22 mouse cellular contexts compared by ENCODE assay signal in the genomic region with DNA sequence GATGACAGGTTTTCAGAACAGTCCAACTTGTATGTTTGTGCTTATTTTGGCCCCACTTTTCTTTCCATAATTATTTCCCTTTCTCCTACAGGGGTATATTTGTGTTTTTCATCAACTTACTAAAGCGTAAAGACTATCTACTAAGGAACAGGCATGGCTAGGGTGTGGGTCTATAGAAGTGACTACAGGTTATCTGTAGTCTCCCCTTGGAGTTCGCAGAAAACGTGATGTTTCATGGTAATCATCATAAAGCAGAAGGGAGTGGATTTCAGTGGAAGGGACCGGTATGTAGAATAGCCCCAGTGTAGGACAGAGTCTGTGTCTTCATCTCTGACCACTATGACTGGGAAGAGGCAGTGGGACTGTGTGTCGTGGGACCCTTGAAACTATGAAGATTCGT. TPM values are rescaled to one million over a fixed set of nuclear protein-coding genes. Genes with fewer than 3 reads are reported as not detected.
DNase-seq lines count a peak whose midpoint lies in the region; ATAC-seq and TF ChIP-seq lines count a peak whose summit lies in the region.
"Had no signal": no experiment of that assay in that cellular context is flagged by ENCODE, and none has a peak within 500 bp of the region (broad histone marks: within the 10 kb centered on the region; RNA-seq: fewer than 3 reads in every experiment).

No protein-coding gene starts in this region.

- no peak for TF ChIP-seq CTCF in liver, postnatal 0 days (IDR thresholded peaks at IDR 0.05; ENCODE audit: low read depth)

- H3K27me3 ChIP-seq in heart, embryonic 12.5 days (replicated peaks): no peaks in the 10 kb centered on the region
- no peaks in the 10 kb centered on the region for H3K27me3 ChIP-seq in intestine, embryonic 16.5 days (replicated peaks; ENCODE audit: control insufficient read depth, insufficient read depth, low read length)
- H3K27me3 ChIP-seq in liver, postnatal 0 days (ENCODE audit: insufficient read depth, low read length): no peaks in the 10 kb centered on the region
- H3K27me3 ChIP-seq: CH12.LX; hindbrain, embryonic 15.5 days; limb, embryonic 15.5 days; midbrain, embryonic 13.5 days had no signal

- no peak overlapping the region for H3K4me3 ChIP-seq in heart, embryonic 12.5 days
- H3K4me3 ChIP-seq in intestine, embryonic 16.5 days (ENCODE audit: low read length): no peak overlapping the region
- no peak overlapping the region for H3K4me3 ChIP-seq in liver, postnatal 0 days (ENCODE audit: low read depth, low read length)
- H3K4me3 ChIP-seq: hindbrain, embryonic 15.5 days; limb, embryonic 15.5 days; midbrain, embryonic 13.5 days; myocyte had no signal

- 71% methylated on average over 6 of the region's 6 CpGs for WGBS in heart, embryonic 12.5 days
- 80% methylated on average over 6 of the region's 6 CpGs for WGBS in intestine, embryonic 16.5 days
- WGBS in liver, postnatal 0 days (ENCODE audit: insufficient replicate concordance): 55% methylated on average over 6 of the region's 6 CpGs

- no peak overlapping the region for H3K27ac ChIP-seq in heart, embryonic 12.5 days (ENCODE audit: poor library complexity, severe bottlenecking)
- H3K27ac ChIP-seq in intestine, embryonic 16.5 days (ENCODE audit: low read length): no peak overlapping the region
- H3K27ac ChIP-seq in liver, postnatal 0 days (ENCODE audit: low read depth): peak overlapping the region; percentile 89
- H3K27ac ChIP-seq: hindbrain, embryonic 15.5 days; limb, embryonic 15.5 days; midbrain, embryonic 13.5 days had no signal

- H3K36me3 ChIP-seq in heart, embryonic 12.5 days: no peaks in the 10 kb centered on the region
- H3K36me3 ChIP-seq in intestine, embryonic 16.5 days (ENCODE audit: control insufficient read depth, insufficient read depth, low read length): no peaks in the 10 kb centered on the region
- H3K36me3 ChIP-seq in liver, postnatal 0 days (replicated peaks; ENCODE audit: insufficient read depth, low read length): peaks cover 15% of the 10 kb centered on the region; the same call in 1 of the 2 replicates
- H3K36me3 ChIP-seq: limb, embryonic 15.5 days had no signal

- intact Hi-C loops in heart, postnatal 36 days (cut with DNase I): no loop called here

- no peak for DNase-seq in heart, postnatal 36 days
- peak; percentile 84 for DNase-seq in c-Kit-negative CD71-positive TER-119-positive erythroid progenitor cells, embryonic 14.5 days (ENCODE audit: low read depth, low spot score)
- no peak for DNase-seq in liver, postnatal 0 days
- DNase-seq in MN1 (ENCODE audit: low spot score): no peak
- DNase-seq in thymus, adult 18-20 months: no peak
- DNase-seq: adrenal gland, adult 2 months; cerebellum, adult 18-20 months; cerebellum, postnatal 36 days; heart, adult 11 months; heart, postnatal 10 days; kidney, adult 8-10 months; kidney, postnatal 4 days; lung, postnatal 36 days; thymus, postnatal 36 days had no signal

- no peak overlapping the region for H3K4me2 ChIP-seq in heart, embryonic 12.5 days
- H3K4me2 ChIP-seq in intestine, embryonic 16.5 days (ENCODE audit: low read depth, low read length): no peak overlapping the region
- peak overlapping the region; percentile 47 for H3K4me2 ChIP-seq in liver, postnatal 0 days (ENCODE audit: low read depth, low read length)
- H3K4me2 ChIP-seq: hindbrain, embryonic 15.5 days; limb, embryonic 15.5 days; midbrain, embryonic 13.5 days had no signal

- TF ChIP-seq EP300 in liver, postnatal 0 days (IDR thresholded peaks at IDR 0.05; ENCODE audit: low read depth): peak; percentile 99

- H3K9ac ChIP-seq in heart, embryonic 12.5 days: no peak overlapping the region
- no peak overlapping the region for H3K9ac ChIP-seq in intestine, embryonic 16.5 days (ENCODE audit: low read depth, low read length)
- H3K9ac ChIP-seq in liver, postnatal 0 days (replicated peaks): peak overlapping the region; percentile 53
- H3K9ac ChIP-seq: hindbrain, embryonic 15.5 days; limb, embryonic 15.5 days; midbrain, embryonic 13.5 days had no signal

- H3K4me1 ChIP-seq in heart, embryonic 12.5 days (replicated peaks): no peaks in the 10 kb centered on the region
- peaks cover 9% of the 10 kb centered on the region; the same call in 1 of the 2 replicates for H3K4me1 ChIP-seq in intestine, embryonic 16.5 days (ENCODE audit: control insufficient read depth, insufficient read depth, low read length)
- peaks cover 34% of the 10 kb centered on the region for H3K4me1 ChIP-seq in liver, postnatal 0 days (ENCODE audit: insufficient read depth)
- H3K4me1 ChIP-seq: limb, embryonic 15.5 days; midbrain, embryonic 13.5 days had no signal

- peak; percentile 84 for ATAC-seq in heart, embryonic 12.5 days (ENCODE audit: insufficient number of reproducible peaks, low FRiP score)
- ATAC-seq in intestine, embryonic 16.5 days: peak; percentile 71
- ATAC-seq in liver, postnatal 0 days: peak; percentile 98
- ATAC-seq: forebrain, embryonic 16.5 days; midbrain, embryonic 13.5 days had no signal

- no peaks in the 10 kb centered on the region for H3K9me3 ChIP-seq in heart, embryonic 12.5 days (replicated peaks)
- H3K9me3 ChIP-seq in intestine, embryonic 16.5 days (ENCODE audit: control insufficient read depth, low read length): no peaks in the 10 kb centered on the region
- no peaks in the 10 kb centered on the region for H3K9me3 ChIP-seq in liver, postnatal 0 days (ENCODE audit: low read length)
- H3K9me3 ChIP-seq: hindbrain, embryonic 15.5 days; limb, embryonic 15.5 days; midbrain, embryonic 13.5 days had no signal

RNA-seq across cellular contexts. Expression of gene Tnfrsf21, which starts 8.7 kb away (rescaled TPM):
- polyA plus RNA-seq in heart, embryonic 12.5 days (2016; fragmentation: Nextera tagmentation; extraction: Ambion mirVana): 11.9 and 13.1 TPM in 2 replicates
- total RNA-seq in heart, postnatal 36 days (2021): 10 to 100 TPM; 11.9 to 12.2 TPM
- polyA plus RNA-seq in intestine, embryonic 16.5 days (2015; fragmentation: Nextera tagmentation; extraction: Ambion mirVana): 13.4 and 14.2 TPM in 2 replicates
- polyA plus RNA-seq in liver, postnatal 0 days (2015; fragmentation: Nextera tagmentation; extraction: Ambion mirVana): 11.7 and 15.4 TPM in 2 replicates
- total RNA-seq: CH12.LX had no signal
